Mouse (Mus musculus) liver, postnatal 0 days (tissue): ENCODE data around the gene Clcnka. TPM values are rescaled to one million over a fixed set of nuclear protein-coding genes. Genes with fewer than 3 reads are reported as not detected.

ENCODE experiments used
- ATAC-seq: fragments of 200-750 bp; cut with Nextera tagmentation; 2 replicates; pipeline ENCODE4 v1.8.0; 2017; ENCODE audit warnings: mild to moderate bottlenecking, moderate library complexity
- DNase-seq: peaks from one replicate; pipeline ENCODE4 v3.0.0-alpha.2; 2016
- H3K27ac ChIP-seq: fragments of 300-500 bp; sonication (generic); 2 replicates; pipeline ENCODE4 v1.5.1; 2014; ENCODE audit warnings: antibody characterized with exemption, moderate library complexity, mild to moderate bottlenecking, low read depth
- H3K27me3 ChIP-seq: fragments of 300-500 bp; sonication (generic); 2 replicates; pipeline ENCODE4 v1.6.1; 2014; ENCODE audit warnings: low read length, control low read depth, mixed read lengths; ENCODE audit not compliant: insufficient read depth
- H3K36me3 ChIP-seq: fragments of 300-500 bp; sonication (generic); replicated peaks from 2 replicates; pipeline ENCODE4 v1.6.1; 2014; ENCODE audit warnings: mild to moderate bottlenecking, control low read depth, low read length, moderate library complexity, mixed read lengths; ENCODE audit not compliant: insufficient read depth
- H3K4me1 ChIP-seq: fragments of 300-500 bp; sonication (generic); 2 replicates; pipeline ENCODE4 v1.6.1; 2014; ENCODE audit warnings: antibody characterized with exemption, mild to moderate bottlenecking, control low read depth; ENCODE audit not compliant: insufficient read depth
- H3K4me2 ChIP-seq: fragments of 300-500 bp; sonication (generic); 2 replicates; pipeline ENCODE4 v1.6.1; 2014; ENCODE audit warnings: low read depth, mild to moderate bottlenecking, low read length, moderate library complexity, mixed read lengths
- H3K4me3 ChIP-seq: fragments of 300-500 bp; sonication (generic); 2 replicates; pipeline ENCODE4 v1.5.1; 2014; ENCODE audit warnings: low read depth, low read length
- H3K9ac ChIP-seq: fragments of 300-500 bp; sonication (generic); replicated peaks from 2 replicates; pipeline ENCODE4 v1.6.1; 2014; ENCODE audit warnings: mild to moderate bottlenecking, moderate library complexity
- H3K9me3 ChIP-seq: fragments of 300-500 bp; sonication (generic); 2 replicates; pipeline ENCODE4 v1.6.1; 2016; ENCODE audit warnings: mild to moderate bottlenecking, control low read depth, low read length, mixed read lengths
- CTCF ChIP-seq: sonication (generic); IDR thresholded peaks from 2 replicates; pipeline ENCODE4 v1.5.1; 2016; ENCODE audit warnings: antibody characterized with exemption, low read depth
- EP300 ChIP-seq: IDR thresholded peaks from 2 replicates; pipeline ENCODE4 v1.6.1; 2016; ENCODE audit warnings: antibody characterized with exemption, low read depth, mild to moderate bottlenecking
- WGBS: fragments of 180-500 bp; shearing (Covaris S2); extraction: QIAGEN DNeasy Blood & Tissue Kit; methylation state at CpG from one replicate; pipeline ENCODE4 v1.1.7; 2014; ENCODE audit not compliant: insufficient replicate concordance; 5-methylcytosine and 5-hydroxymethylcytosine counted together
- polyA plus RNA-seq: library from polyadenylated mRNA; unstranded; fragments of >200 nt; fragmentation: Nextera tagmentation; extraction: Ambion mirVana; gene quantifications from 2 replicates; pipeline ENCODE4 v1.2.1, GENCODE M21; 2015

Clcnka gene
- polyA plus RNA-seq, 1 experiment from 2014 or later, result not detected

GRCm38 (mm10) chr4:141423288-141423687 lies 24.8 kb upstream of the Clcnka start:
- TF ChIP-seq EP300 (no peak), CTCF (no peak)
- Histone ChIP-seq H3K27ac (no peak overlapping the region), H3K9me3 (no peaks in the 10 kb centered on the region), H3K36me3 (no peaks in the 10 kb centered on the region), H3K4me2 (no peak overlapping the region), H3K9ac (no peak overlapping the region), H3K4me3 (no peak overlapping the region), H3K27me3 (peaks cover 19% of the 10 kb centered on the region; the same call in 1 of the 2 replicates), H3K4me1 (peaks cover 5% of the 10 kb centered on the region)
- no peak for DNase-seq
- 80% methylated on average over 5 of the region's 5 CpGs for WGBS
- ATAC-seq, result no peak

GRCm38 (mm10) chr4:141422841-141423240 lies 24.3 kb upstream of the Clcnka start:
- H3K4me2 ChIP-seq, result no peak overlapping the region
- H3K4me1 ChIP-seq, result peaks cover 5% of the 10 kb centered on the region
- no peak overlapping the region for H3K27ac ChIP-seq
- no peak overlapping the region for H3K9ac ChIP-seq
- ATAC-seq (no peak), DNase-seq (no peak)
- peaks cover 19% of the 10 kb centered on the region; the same call in 1 of the 2 replicates for H3K27me3 ChIP-seq
- no peak overlapping the region for H3K4me3 ChIP-seq
- no peak for TF ChIP-seq CTCF
- TF ChIP-seq EP300, result no peak
- H3K9me3 ChIP-seq, result no peaks in the 10 kb centered on the region
- 71% methylated on average over 5 of the region's 5 CpGs for WGBS
- no peaks in the 10 kb centered on the region for H3K36me3 ChIP-seq

GRCm38 (mm10) chr4:141421423-141421822 lies 22.9 kb upstream of the Clcnka start:
- H3K36me3 ChIP-seq, result no peaks in the 10 kb centered on the region
- TF ChIP-seq CTCF (no peak), EP300 (no peak)
- WGBS, result 60% methylated on average over 14 of the region's 14 CpGs
- H3K9ac ChIP-seq, result no peak overlapping the region
- ATAC-seq (no peak), DNase-seq (no peak)
- H3K4me2 ChIP-seq, result no peak overlapping the region
- peaks cover 5% of the 10 kb centered on the region for H3K4me1 ChIP-seq
- H3K9me3 ChIP-seq, result no peaks in the 10 kb centered on the region
- H3K27me3 ChIP-seq, result peaks cover 19% of the 10 kb centered on the region; the same call in 1 of the 2 replicates
- no peak overlapping the region for H3K4me3 ChIP-seq
- H3K27ac ChIP-seq, result no peak overlapping the region

- no peak overlapping the region for H3K4me2 ChIP-seq
- no peaks in the 10 kb centered on the region for H3K9me3 ChIP-seq
- WGBS, result 41% methylated on average over 9 of the region's 9 CpGs
- H3K9ac ChIP-seq, result no peak overlapping the region
- no peak for TF ChIP-seq CTCF
- no peak for TF ChIP-seq EP300
- ATAC-seq, result no peak
- H3K27ac ChIP-seq, result no peak overlapping the region
- H3K36me3 ChIP-seq, result no peaks in the 10 kb centered on the region
- no peak for DNase-seq
- H3K4me1 ChIP-seq, result peaks cover 4% of the 10 kb centered on the region
- no peak overlapping the region for H3K4me3 ChIP-seq
- H3K27me3 ChIP-seq, result peaks cover 17% of the 10 kb centered on the region; the same call in 1 of the 2 replicates
These were observed 22.4 kb upstream of the Clcnka start for GRCm38 (mm10) chr4:141420886-141421285.

GRCm38 (mm10) chr4:141420192-141420829 lies 21.8 kb upstream of the Clcnka start, which contains the start of gene Hspb7:
Gene Hspb7 (plus strand): TSS chr4:141420779.
- no peaks in the 10 kb centered on the region; the same call in 1 of the 2 replicates for H3K4me1 ChIP-seq
- peaks cover 12% of the 10 kb centered on the region; the same call in 1 of the 2 replicates for H3K27me3 ChIP-seq
- H3K27ac ChIP-seq, result no peak within 1 kb of the TSS
- no peak for ATAC-seq
- H3K9ac ChIP-seq, result no peak within 1 kb of the TSS
- no peak within 1 kb of the TSS for H3K4me2 ChIP-seq
- H3K9me3 ChIP-seq, result no peaks in the 10 kb centered on the region
- WGBS, result 58% methylated on average over 9 of the region's 9 CpGs
- no peaks in the 10 kb centered on the region for H3K36me3 ChIP-seq
- no peak within 1 kb of the TSS for H3K4me3 ChIP-seq
- DNase-seq, result no peak
- TF ChIP-seq EP300 (no peak), CTCF (no peak)

GRCm38 (mm10) chr4:141419398-141420191 lies 21.1 kb upstream of the Clcnka start:
- Histone ChIP-seq H3K36me3 (no peaks in the 10 kb centered on the region), H3K4me1 (no peaks in the 10 kb centered on the region; the same call in 1 of the 2 replicates), H3K9ac (no peak overlapping the region), H3K27ac (no peak overlapping the region), H3K27me3 (0 out of 2 replicates have a peak, but pooled peaks cover 6% of the 10 kb centered on the region), H3K4me3 (no peak overlapping the region), H3K9me3 (no peaks in the 10 kb centered on the region), H3K4me2 (no peak overlapping the region)
- peak; percentile 41 for ATAC-seq
- 24% methylated on average over 27 of the region's 27 CpGs for WGBS
- TF ChIP-seq CTCF (no peak), EP300 (no peak)
- peak; percentile 54 for DNase-seq
